Mouse (Mus musculus): ENCODE results near the gene Ubald1. TPM values are rescaled to one million over a fixed set of nuclear protein-coding genes. Genes with fewer than 3 reads are reported as not detected.

Gene Ubald1
- total RNA-seq, 2 experiments from 2014 or later: 33.3 to 39.0 TPM

GRCm38 (mm10) chr16:4901167-4901566 lies 21.1 kb upstream of the Ubald1 start:
- DNase-seq (ENCODE audit: low spot score in 2 of 2): no peak

- DNase-seq (ENCODE audit: low spot score in 2 of 2): no peak
Observed at GRCm38 (mm10) chr16:4899711-4900110, 19.6 kb upstream of the Ubald1 start.

- no peak for DNase-seq (ENCODE audit: low spot score in 2 of 2)
Observed at GRCm38 (mm10) chr16:4898881-4899280, 18.8 kb upstream of the Ubald1 start.

- no peak for DNase-seq (ENCODE audit: low spot score in 2 of 2)
Observed at GRCm38 (mm10) chr16:4897146-4897730, 17.1 kb upstream of the Ubald1 start.

- no peak for DNase-seq (ENCODE audit: low spot score in 2 of 2)
Observed at GRCm38 (mm10) chr16:4896249-4897027, 16.3 kb upstream of the Ubald1 start.

GRCm38 (mm10) chr16:4894201-4894908 lies 14.2 kb upstream of the Ubald1 start:
- DNase-seq (ENCODE audit: low spot score in 2 of 2): no peak

- DNase-seq (ENCODE audit: low spot score in 2 of 2): no peak
Observed at GRCm38 (mm10) chr16:4892171-4892570, 12.1 kb upstream of the Ubald1 start.

GRCm38 (mm10) chr16:4890201-4890709 lies 10.1 kb upstream of the Ubald1 start:
- no peak for DNase-seq (ENCODE audit: low spot score in 2 of 2)

GRCm38 (mm10) chr16:4886690-4887020 lies 6.5 kb upstream of the Ubald1 start:
- no peak for DNase-seq (ENCODE audit: low spot score in 2 of 2)

- peak; percentile 73 to 77 for DNase-seq (ENCODE audit: low spot score in 2 of 2)
Observed at GRCm38 (mm10) chr16:4885760-4886689, 5.9 kb upstream of the Ubald1 start, which contains the start of gene Mgrn1. Gene Mgrn1 (plus strand): TSS chr16:4886249.

- no peak for DNase-seq (ENCODE audit: low spot score in 2 of 2)
Observed at GRCm38 (mm10) chr16:4884930-4885329, 4.8 kb upstream of the Ubald1 start.

GRCm38 (mm10) chr16:4881400-4882351 lies 1.6 kb upstream of the Ubald1 start:
- no peak for DNase-seq (ENCODE audit: low spot score in 2 of 2)

GRCm38 (mm10) chr16:4879708-4880124 lies 399 bp downstream of the Ubald1 start:
- peak; percentile 89 to 90 for DNase-seq (ENCODE audit: low spot score in 2 of 2)

- no peak for DNase-seq (ENCODE audit: low spot score in 2 of 2)
Observed at GRCm38 (mm10) chr16:4879101-4879707, 911 bp downstream of the Ubald1 start.

- no peak for DNase-seq (ENCODE audit: low spot score in 2 of 2)
Observed at GRCm38 (mm10) chr16:4878192-4878885, 1.8 kb downstream of the Ubald1 start.

GRCm38 (mm10) chr16:4877701-4878100 lies 2.4 kb downstream of the Ubald1 start:
- no peak for DNase-seq (ENCODE audit: low spot score in 2 of 2)

- no peak for DNase-seq (ENCODE audit: low spot score in 2 of 2)
Observed at GRCm38 (mm10) chr16:4877195-4877594, 2.9 kb downstream of the Ubald1 start.

GRCm38 (mm10) chr16:4876033-4876680 lies 4.0 kb downstream of the Ubald1 start:
- DNase-seq (ENCODE audit: low spot score in 2 of 2): peak; percentile 56 to 70
